Mouse (Mus musculus): ENCODE data around the gene Ctso. TPM values are rescaled to one million over a fixed set of nuclear protein-coding genes. Genes with fewer than 3 reads are reported as not detected.

The Ctso gene
- total and polyA plus RNA-seq, 3 experiments, result 2.3 to 10.3 (median 3.6) TPM

DNA sequence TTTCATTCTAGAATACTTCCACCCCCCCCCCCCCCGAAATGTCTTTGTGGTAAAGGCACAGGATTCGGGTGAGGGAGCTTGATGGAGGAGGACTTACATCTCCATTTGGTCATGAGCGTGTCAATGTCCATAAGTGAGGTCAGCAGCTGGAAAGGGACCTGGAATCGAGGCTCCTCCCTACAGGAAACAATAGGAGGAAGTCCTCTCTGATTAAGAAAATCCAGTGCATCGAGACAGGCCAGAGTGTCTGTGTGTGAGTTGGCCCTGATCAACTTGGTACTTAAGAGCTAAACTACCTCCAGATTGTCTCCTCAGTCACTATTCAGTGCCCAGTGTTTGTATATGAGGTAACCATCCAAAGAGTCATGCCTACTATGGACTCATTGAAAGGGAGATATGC lies 28.9 kb downstream of the Ctso start:
- Histone ChIP-seq H3K27me3 (ENCODE audit: insufficient read depth, low read length) (no peaks in the 10 kb centered on the region), H3K4me3 (ENCODE audit: low read depth, low read length) (no peak overlapping the region), H3K9me3 (replicated peaks) (no peaks in the 10 kb centered on the region), H3K4me1 (ENCODE audit: insufficient read depth, low read depth, low read length) (no peaks in the 10 kb centered on the region), H3K36me3 (replicated peaks) (no peaks in the 10 kb centered on the region)
- DNase-seq (ENCODE audit: low spot score) (no peak), ATAC-seq (ENCODE audit: extremely low read depth, insufficient number of reproducible peaks, low FRiP score, poor library complexity, severe bottlenecking) (no peak)
- TF ChIP-seq GATA2 (IDR thresholded peaks at IDR 0.05; ENCODE audit: borderline replicate concordance, low read depth, low read length) (no peak), TAL1 (conservative IDR thresholded peaks at IDR 0.05; ENCODE audit: low read depth, low read length) (no peak)

DNA sequence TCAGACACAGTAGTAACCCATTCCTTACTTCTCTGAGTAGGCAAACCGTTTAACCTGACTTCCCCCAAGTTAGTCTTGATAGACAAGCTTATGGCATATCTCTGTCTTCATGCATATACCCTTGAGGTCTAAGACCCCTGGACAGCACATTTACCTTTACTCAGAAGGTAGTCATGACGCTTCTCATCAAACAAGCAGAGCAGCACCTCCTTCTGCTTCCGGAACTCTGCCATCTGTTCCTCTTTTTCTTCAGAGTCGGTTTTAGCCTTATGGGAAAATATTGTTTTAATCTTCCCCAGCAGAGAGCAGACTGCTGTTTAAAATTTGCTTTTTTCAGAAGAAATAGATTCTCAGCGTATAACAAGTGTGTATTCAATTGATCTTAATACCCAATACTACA lies 31.4 kb downstream of the Ctso start:
- no peak overlapping the region for H3K4me3 ChIP-seq (ENCODE audit: low read depth, low read length)
- H3K36me3 ChIP-seq (replicated peaks), result no peaks in the 10 kb centered on the region
- H3K9me3 ChIP-seq (replicated peaks), result no peaks in the 10 kb centered on the region
- TF ChIP-seq POLR2AphosphoS5 (IDR thresholded peaks at IDR 0.05; ENCODE audit: insufficient replicate concordance, low read depth, low read length) (no peak), TAL1 (conservative IDR thresholded peaks at IDR 0.05; ENCODE audit: low read depth, low read length) (no peak), GATA2 (IDR thresholded peaks at IDR 0.05; ENCODE audit: borderline replicate concordance, low read depth, low read length) (no peak), CTCF (IDR thresholded peaks at IDR 0.05; ENCODE audit: low read depth, low read length) (no peak), GATA1 (IDR thresholded peaks at IDR 0.05; ENCODE audit: borderline replicate concordance, low read length) (no peak)
- no peak for ATAC-seq (ENCODE audit: extremely low read depth, insufficient number of reproducible peaks, low FRiP score, poor library complexity, severe bottlenecking)
- no peaks in the 10 kb centered on the region for H3K27me3 ChIP-seq (ENCODE audit: insufficient read depth, low read length)
- DNase-seq (ENCODE audit: low spot score), result no peak
- no peaks in the 10 kb centered on the region for H3K4me1 ChIP-seq (ENCODE audit: insufficient read depth, low read depth, low read length)

DNA sequence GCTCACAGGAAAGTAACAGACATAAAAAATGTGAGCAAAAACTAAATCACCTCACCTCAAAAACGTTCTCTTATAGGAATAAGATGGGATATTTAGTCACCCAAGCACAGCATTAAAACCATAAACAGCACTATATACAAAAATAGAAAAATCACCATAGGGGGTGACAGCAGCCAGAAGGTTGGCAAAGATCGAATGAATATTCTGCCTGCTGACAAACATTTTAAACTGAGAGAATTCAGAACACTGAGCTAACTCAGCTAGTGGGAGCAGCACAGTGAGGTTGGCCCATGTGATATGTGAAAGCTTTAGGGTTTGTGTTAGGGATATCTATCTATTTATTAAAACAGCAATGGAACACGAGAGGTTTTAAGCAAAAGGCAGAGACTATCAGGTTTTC lies 32.2 kb downstream of the Ctso start:
- DNase-seq (ENCODE audit: low spot score) (no peak), ATAC-seq (ENCODE audit: extremely low read depth, insufficient number of reproducible peaks, low FRiP score, poor library complexity, severe bottlenecking) (no peak)
- Histone ChIP-seq H3K4me1 (ENCODE audit: insufficient read depth, low read depth, low read length) (no peaks in the 10 kb centered on the region), H3K4me3 (ENCODE audit: low read depth, low read length) (no peak overlapping the region), H3K9me3 (replicated peaks) (no peaks in the 10 kb centered on the region), H3K36me3 (replicated peaks) (no peaks in the 10 kb centered on the region), H3K27me3 (ENCODE audit: insufficient read depth, low read length) (no peaks in the 10 kb centered on the region)
- no peak for TF ChIP-seq TAL1 (conservative IDR thresholded peaks at IDR 0.05; ENCODE audit: low read depth, low read length)

DNA sequence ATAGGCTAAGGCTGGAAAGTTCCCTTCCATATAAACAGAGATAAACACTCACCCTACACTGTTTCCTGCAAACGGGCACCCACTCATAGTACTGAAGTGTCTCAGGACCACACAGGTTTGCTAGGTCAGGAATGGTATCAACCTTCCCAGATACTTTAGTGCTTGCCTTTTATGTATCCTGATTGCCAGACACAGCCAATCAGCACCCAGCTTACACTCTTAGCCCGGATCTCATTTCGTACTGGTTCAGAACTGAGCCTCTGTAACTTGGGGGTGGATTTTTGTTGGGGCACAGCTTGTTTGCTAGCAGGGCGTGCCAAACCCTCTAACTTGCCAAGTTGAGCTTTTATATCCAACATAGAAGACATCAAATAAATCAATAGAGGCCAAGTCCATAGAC lies 43.2 kb downstream of the Ctso start:
- DNase-seq (ENCODE audit: low spot score) (no peak), ATAC-seq (ENCODE audit: extremely low read depth, insufficient number of reproducible peaks, low FRiP score, poor library complexity, severe bottlenecking) (no peak)
- no peak for TF ChIP-seq TAL1 (conservative IDR thresholded peaks at IDR 0.05; ENCODE audit: low read depth, low read length)
- no peak for TF ChIP-seq CTCF (IDR thresholded peaks at IDR 0.05; ENCODE audit: low read depth, low read length)
- no peak for TF ChIP-seq GATA2 (IDR thresholded peaks at IDR 0.05; ENCODE audit: borderline replicate concordance, low read depth, low read length)
- no peak for TF ChIP-seq GATA1 (IDR thresholded peaks at IDR 0.05; ENCODE audit: borderline replicate concordance, low read length)
- no peak for TF ChIP-seq POLR2AphosphoS5 (IDR thresholded peaks at IDR 0.05; ENCODE audit: insufficient replicate concordance, low read depth, low read length)
- no peaks in the 10 kb centered on the region for H3K9me3 ChIP-seq (replicated peaks)
- H3K36me3 ChIP-seq (replicated peaks), result no peaks in the 10 kb centered on the region
- no peak overlapping the region for H3K4me3 ChIP-seq (ENCODE audit: low read depth, low read length)
- H3K27me3 ChIP-seq (ENCODE audit: insufficient read depth, low read length), result 0 out of 2 replicates have a peak, but pooled peaks cover 2% of the 10 kb centered on the region
- no peaks in the 10 kb centered on the region for H3K4me1 ChIP-seq (ENCODE audit: insufficient read depth, low read depth, low read length)

DNA sequence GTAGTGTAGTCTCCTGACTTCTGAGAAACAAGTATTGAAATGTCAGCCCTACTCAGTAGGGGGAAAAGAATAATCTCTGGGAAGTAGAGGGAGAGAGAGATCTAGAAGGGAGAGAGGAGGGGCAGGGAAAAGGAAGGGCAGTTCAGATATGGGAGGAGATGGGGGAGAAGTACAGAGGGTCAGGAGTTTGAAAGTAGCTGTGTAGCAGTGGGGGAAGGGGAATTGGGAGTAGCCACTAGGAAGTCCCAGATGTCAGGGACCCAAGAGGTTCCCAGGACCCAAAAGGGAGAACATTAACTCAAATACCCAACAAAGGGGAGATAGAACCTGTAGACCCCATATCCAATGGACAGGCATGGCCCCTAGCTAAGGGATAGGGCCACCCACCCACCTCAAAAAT lies 43.7 kb downstream of the Ctso start, which contains the start of gene Tdo2:
TSS of gene Tdo2 (minus strand) at position 101 of the 400 bp plus-strand sequence.
- H3K4me3 ChIP-seq (ENCODE audit: low read depth, low read length), result no peak within 1 kb of the TSS
- H3K36me3 ChIP-seq (replicated peaks), result no peaks in the 10 kb centered on the region
- H3K9me3 ChIP-seq (replicated peaks), result no peaks in the 10 kb centered on the region
- TF ChIP-seq CTCF (IDR thresholded peaks at IDR 0.05; ENCODE audit: low read depth, low read length) (no peak), TAL1 (conservative IDR thresholded peaks at IDR 0.05; ENCODE audit: low read depth, low read length) (no peak), GATA2 (IDR thresholded peaks at IDR 0.05; ENCODE audit: borderline replicate concordance, low read depth, low read length) (no peak), GATA1 (IDR thresholded peaks at IDR 0.05; ENCODE audit: borderline replicate concordance, low read length) (no peak), POLR2AphosphoS5 (IDR thresholded peaks at IDR 0.05; ENCODE audit: insufficient replicate concordance, low read depth, low read length) (no peak)
- H3K27me3 ChIP-seq (ENCODE audit: insufficient read depth, low read length), result 0 out of 2 replicates have a peak, but pooled peaks cover 2% of the 10 kb centered on the region
- DNase-seq (ENCODE audit: low spot score) (no peak), ATAC-seq (ENCODE audit: extremely low read depth, insufficient number of reproducible peaks, low FRiP score, poor library complexity, severe bottlenecking) (no peak)
- H3K4me1 ChIP-seq (ENCODE audit: insufficient read depth, low read depth, low read length), result no peaks in the 10 kb centered on the region

DNA sequence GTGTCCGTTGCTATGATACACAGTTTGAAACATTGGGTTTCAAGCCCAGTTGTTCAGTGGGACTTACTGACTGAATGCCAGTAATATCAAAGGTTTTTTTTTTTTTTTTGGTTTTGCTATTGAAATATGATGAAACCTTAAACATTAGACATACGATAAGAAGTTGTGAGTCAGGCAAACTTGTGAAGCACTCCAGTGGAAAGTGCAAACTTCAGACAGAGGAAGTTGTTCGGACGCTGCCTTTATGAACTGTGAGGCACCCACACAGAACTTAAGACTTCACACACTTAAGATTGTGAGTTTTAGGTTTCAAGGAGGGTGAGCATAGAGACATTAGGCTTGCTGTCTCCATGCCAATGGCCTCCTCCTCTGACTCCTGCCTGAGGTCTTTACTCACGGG lies 49.2 kb downstream of the Ctso start:
- ATAC-seq (ENCODE audit: extremely low read depth, insufficient number of reproducible peaks, low FRiP score, poor library complexity, severe bottlenecking) (no peak), DNase-seq (ENCODE audit: low spot score) (no peak)
- Histone ChIP-seq H3K4me3 (ENCODE audit: low read depth, low read length) (no peak overlapping the region), H3K4me1 (ENCODE audit: insufficient read depth, low read depth, low read length) (no peaks in the 10 kb centered on the region), H3K36me3 (replicated peaks) (no peaks in the 10 kb centered on the region), H3K9me3 (replicated peaks) (no peaks in the 10 kb centered on the region), H3K27me3 (ENCODE audit: insufficient read depth, low read length) (no peaks in the 10 kb centered on the region)
- TF ChIP-seq CTCF (IDR thresholded peaks at IDR 0.05; ENCODE audit: low read depth, low read length) (no peak), GATA2 (IDR thresholded peaks at IDR 0.05; ENCODE audit: borderline replicate concordance, low read depth, low read length) (no peak), GATA1 (IDR thresholded peaks at IDR 0.05; ENCODE audit: borderline replicate concordance, low read length) (no peak), TAL1 (conservative IDR thresholded peaks at IDR 0.05; ENCODE audit: low read depth, low read length) (no peak), POLR2AphosphoS5 (IDR thresholded peaks at IDR 0.05; ENCODE audit: insufficient replicate concordance, low read depth, low read length) (no peak)

DNA sequence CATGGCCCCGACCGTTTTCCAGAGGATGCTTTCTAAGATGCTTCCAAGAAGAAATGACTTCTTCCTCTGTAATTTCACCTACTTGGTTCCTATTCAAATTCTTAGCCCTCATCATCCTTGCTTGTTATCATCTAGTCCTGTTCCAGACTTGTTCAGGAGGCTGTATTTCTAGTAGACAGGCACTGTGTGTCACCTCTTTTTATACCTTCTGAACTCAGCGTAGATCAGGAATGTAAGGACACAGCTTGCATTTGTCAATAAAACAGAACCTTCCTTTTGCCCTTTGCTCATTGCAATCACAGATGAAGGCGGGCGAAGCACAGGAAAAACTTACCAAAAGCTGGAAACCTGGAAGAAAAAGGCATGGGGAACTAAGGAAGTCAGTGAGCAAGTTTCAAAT lies 49.6 kb downstream of the Ctso start, which contains the start of gene Asic5:
TSS of gene Asic5 (plus strand) at position 301 of the 400 bp plus-strand sequence.
- no peaks in the 10 kb centered on the region for H3K9me3 ChIP-seq (replicated peaks)
- no peaks in the 10 kb centered on the region for H3K4me1 ChIP-seq (ENCODE audit: insufficient read depth, low read depth, low read length)
- H3K36me3 ChIP-seq (replicated peaks), result no peaks in the 10 kb centered on the region
- no peak for ATAC-seq (ENCODE audit: extremely low read depth, insufficient number of reproducible peaks, low FRiP score, poor library complexity, severe bottlenecking)
- H3K4me3 ChIP-seq (ENCODE audit: low read depth, low read length), result no peak within 1 kb of the TSS
- no peaks in the 10 kb centered on the region for H3K27me3 ChIP-seq (ENCODE audit: insufficient read depth, low read length)
- DNase-seq (ENCODE audit: low spot score), result no peak
- TF ChIP-seq GATA2 (IDR thresholded peaks at IDR 0.05; ENCODE audit: borderline replicate concordance, low read depth, low read length) (no peak), TAL1 (conservative IDR thresholded peaks at IDR 0.05; ENCODE audit: low read depth, low read length) (no peak), GATA1 (IDR thresholded peaks at IDR 0.05; ENCODE audit: borderline replicate concordance, low read length) (no peak), CTCF (IDR thresholded peaks at IDR 0.05; ENCODE audit: low read depth, low read length) (no peak), POLR2AphosphoS5 (IDR thresholded peaks at IDR 0.05; ENCODE audit: insufficient replicate concordance, low read depth, low read length) (no peak)
